Mouse (Mus musculus) forebrain, embryonic 12.5 days (tissue): Measurements from ENCODE around the gene Hist1h2br. TPM values are rescaled to one million over a fixed set of nuclear protein-coding genes. Genes with fewer than 3 reads are reported as not detected.
"Not testable (repeated sequence)": the region's sequence is repeated elsewhere in the genome, so short reads cannot be mapped to it uniquely, and the experiment has no call there.

Experiments
- ATAC-seq: fragments of 200-750 bp; cut with Nextera tagmentation; 2 replicates; pipeline ENCODE4 v1.8.0; 2017; ENCODE audit warnings: moderate TSS enrichment; ENCODE audit not compliant: low FRiP score
- H3K27ac ChIP-seq: fragments of 300-500 bp; sonication (generic); 2 replicates; pipeline ENCODE4 v1.5.1; 2016; ENCODE audit warnings: mild to moderate bottlenecking
- H3K27me3 ChIP-seq: fragments of 300-500 bp; sonication (generic); 2 replicates; pipeline ENCODE4 v1.6.1; 2016; ENCODE audit warnings: mild to moderate bottlenecking
- H3K36me3 ChIP-seq: fragments of 300-500 bp; sonication (generic); replicated peaks from 2 replicates; pipeline ENCODE4 v1.6.1; 2016; ENCODE audit warnings: mild to moderate bottlenecking
- H3K4me1 ChIP-seq: fragments of 300-500 bp; sonication (generic); 2 replicates; pipeline ENCODE4 v1.6.1; 2016
- H3K4me2 ChIP-seq: fragments of 300-500 bp; sonication (generic); 2 replicates; pipeline ENCODE4 v1.6.1; 2016; ENCODE audit warnings: mild to moderate bottlenecking, moderate library complexity
- H3K4me3 ChIP-seq: fragments of 300-500 bp; sonication (generic); replicated peaks from 2 replicates; pipeline ENCODE4 v1.5.1; 2016; ENCODE audit warnings: mild to moderate bottlenecking
- H3K9ac ChIP-seq: fragments of 300-500 bp; sonication (generic); 2 replicates; pipeline ENCODE4 v1.6.1; 2016; ENCODE audit warnings: mild to moderate bottlenecking
- H3K9me3 ChIP-seq: fragments of 300-500 bp; sonication (generic); 2 replicates; pipeline ENCODE4 v1.6.1; 2016
- WGBS: fragments of 180-500 bp; shearing (Covaris S2); methylation state at CpG from one replicate; pipeline ENCODE4 v1.1.7; 2016; 5-methylcytosine and 5-hydroxymethylcytosine counted together
- polyA plus RNA-seq: library from polyadenylated mRNA; unstranded; fragments of >200 nt; fragmentation: Nextera tagmentation; extraction: Ambion mirVana; gene quantifications from 2 replicates; pipeline ENCODE4 v1.2.1, GENCODE M21; 2016

The Hist1h2br gene
- 24.5 and 30.9 TPM in 2 replicates for polyA plus RNA-seq

GRCm38 (mm10) chr13:21833461-21833860 lies at the start of gene Hist1h2br, which contains the start of gene Hist1h2ap:
Hist1h2br (plus strand) TSS chr13:21833743.
Hist1h2ap (minus strand) TSS chr13:21833507.
- H3K36me3 ChIP-seq, H3K4me2 ChIP-seq, H3K27ac ChIP-seq, H3K9ac ChIP-seq, H3K27me3 ChIP-seq, H3K4me3 ChIP-seq, H3K4me1 ChIP-seq, H3K9me3 ChIP-seq: not testable (repeated sequence)
- peak; percentile 95 for ATAC-seq
- WGBS = no CpG with 5 or more reads among the region's 24 CpGs

GRCm38 (mm10) chr13:21784311-21784710 lies 49.2 kb upstream of the Hist1h2br start:
- no peaks in the 10 kb centered on the region for H3K36me3 ChIP-seq
- H3K4me2 ChIP-seq = peak overlapping the region; percentile 65
- no peaks in the 10 kb centered on the region for H3K9me3 ChIP-seq
- no peak for ATAC-seq
- H3K4me1 ChIP-seq = peaks cover 47% of the 10 kb centered on the region
- H3K4me3 ChIP-seq = no peak overlapping the region; the same call in 1 of the 2 replicates
- WGBS = 20% methylated on average over 6 of the region's 6 CpGs
- no peaks in the 10 kb centered on the region for H3K27me3 ChIP-seq
- peak overlapping the region; percentile 36 for H3K9ac ChIP-seq
- peak overlapping the region; percentile 93 for H3K27ac ChIP-seq

- Histone ChIP-seq H3K9me3 (no peaks in the 10 kb centered on the region), H3K27me3 (no peaks in the 10 kb centered on the region), H3K4me1 (peaks cover 39% of the 10 kb centered on the region), H3K4me3 (peak overlapping the region; percentile 37), H3K9ac (peak overlapping the region; percentile 58), H3K36me3 (no peaks in the 10 kb centered on the region), H3K27ac (peak overlapping the region; percentile 94), H3K4me2 (peak overlapping the region; percentile 53)
- WGBS = 3% methylated on average over 8 of the region's 8 CpGs
- ATAC-seq = no peak
Observed at GRCm38 (mm10) chr13:21786189-21786898, 47.2 kb upstream of the Hist1h2br start.

GRCm38 (mm10) chr13:21786899-21787629 lies 46.5 kb upstream of the Hist1h2br start, which contains the start of the genes Hist1h2an and Hist1h2bp:
Hist1h2an (minus strand) TSS chr13:21787218.
Hist1h2bp (plus strand) TSS chr13:21787461.
- not testable (repeated sequence) for H3K27me3 ChIP-seq

GRCm38 (mm10) chr13:21787760-21788593 lies 45.6 kb upstream of the Hist1h2br start:
- no peaks in the 10 kb centered on the region for H3K9me3 ChIP-seq
- H3K27me3 ChIP-seq = no peaks in the 10 kb centered on the region
- H3K4me3 ChIP-seq = peak overlapping the region; percentile 37
- no peaks in the 10 kb centered on the region for H3K36me3 ChIP-seq
- peak; percentile 14 for ATAC-seq
- peak overlapping the region; percentile 88 for H3K27ac ChIP-seq
- H3K4me2 ChIP-seq = peak overlapping the region; percentile 50
- peak overlapping the region; percentile 45; the same call in 1 of the 2 replicates for H3K9ac ChIP-seq
- 5% methylated on average over 17 of the region's 21 CpGs for WGBS
- peaks cover 32% of the 10 kb centered on the region for H3K4me1 ChIP-seq

More at GRCm38 (mm10) chr13:21786899-21787629, 46.5 kb upstream of the Hist1h2br start, which contains the start of the genes Hist1h2an and Hist1h2bp:
- H3K4me1 ChIP-seq = peaks cover 39% of the 10 kb centered on the region
- ATAC-seq = peak; percentile 95
- peak within 1 kb of the TSS; percentile 58 for H3K9ac ChIP-seq
- H3K36me3 ChIP-seq, H3K9me3 ChIP-seq: not testable (repeated sequence)
- peak within 1 kb of the TSS; percentile 53 for H3K4me2 ChIP-seq
- peak within 1 kb of the TSS; percentile 37 for H3K4me3 ChIP-seq
- WGBS = under 1% methylated on average over 38 of the region's 63 CpGs
- H3K27ac ChIP-seq = peak within 1 kb of the TSS; percentile 94

GRCm38 (mm10) chr13:21789925-21790324 lies 43.6 kb upstream of the Hist1h2br start:
- H3K27ac ChIP-seq = no peak overlapping the region
- no peaks in the 10 kb centered on the region for H3K27me3 ChIP-seq
- 54% methylated on average over 6 of the region's 6 CpGs for WGBS
- no peak overlapping the region for H3K4me3 ChIP-seq
- no peak overlapping the region for H3K4me2 ChIP-seq
- no peaks in the 10 kb centered on the region for H3K36me3 ChIP-seq
- H3K9ac ChIP-seq = no peak overlapping the region
- peaks cover 24% of the 10 kb centered on the region for H3K4me1 ChIP-seq
- ATAC-seq = no peak
- no peaks in the 10 kb centered on the region for H3K9me3 ChIP-seq

- Histone ChIP-seq H3K4me2 (peak overlapping the region; percentile 42), H3K9me3 (no peaks in the 10 kb centered on the region), H3K36me3 (no peaks in the 10 kb centered on the region), H3K9ac (peak overlapping the region; percentile 45), H3K4me3 (peak overlapping the region; percentile 11), H3K27ac (peak overlapping the region; percentile 36; the same call in 1 of the 2 replicates), H3K27me3 (no peaks in the 10 kb centered on the region), H3K4me1 (peaks cover 20% of the 10 kb centered on the region)
- no peak for ATAC-seq
- 5% methylated on average over 18 of the region's 18 CpGs for WGBS
Observed at GRCm38 (mm10) chr13:21790601-21791283, 42.8 kb upstream of the Hist1h2br start.

GRCm38 (mm10) chr13:21795584-21795983 lies 38.0 kb upstream of the Hist1h2br start:
- Histone ChIP-seq H3K9me3 (no peaks in the 10 kb centered on the region), H3K4me2 (no peak overlapping the region), H3K27ac (no peak overlapping the region), H3K4me3 (no peak overlapping the region), H3K36me3 (no peaks in the 10 kb centered on the region), H3K9ac (no peak overlapping the region), H3K4me1 (peaks cover 5% of the 10 kb centered on the region), H3K27me3 (no peaks in the 10 kb centered on the region)
- ATAC-seq = no peak
- 88% methylated on average over 7 of the region's 7 CpGs for WGBS

- H3K4me3 ChIP-seq, H3K27me3 ChIP-seq, H3K9ac ChIP-seq, H3K36me3 ChIP-seq, H3K9me3 ChIP-seq, ATAC-seq, H3K4me2 ChIP-seq, H3K27ac ChIP-seq, H3K4me1 ChIP-seq: not testable (repeated sequence)
Observed at GRCm38 (mm10) chr13:21797163-21797562, 36.4 kb upstream of the Hist1h2br start.

- not testable (repeated sequence) for H3K4me1 ChIP-seq, H3K36me3 ChIP-seq, H3K4me2 ChIP-seq, H3K9me3 ChIP-seq, H3K9ac ChIP-seq, H3K4me3 ChIP-seq, H3K27ac ChIP-seq, H3K27me3 ChIP-seq
- no CpG with 5 or more reads among the region's 4 CpGs for WGBS
- ATAC-seq = peak; percentile 85
Observed at GRCm38 (mm10) chr13:21803058-21803457, 30.5 kb upstream of the Hist1h2br start.

- not testable (repeated sequence) for H3K27ac ChIP-seq, H3K4me1 ChIP-seq, H3K36me3 ChIP-seq, H3K9ac ChIP-seq, H3K4me2 ChIP-seq, H3K9me3 ChIP-seq, H3K4me3 ChIP-seq, H3K27me3 ChIP-seq
- no CpG with 5 or more reads among the region's 23 CpGs for WGBS
- peak; percentile 97 for ATAC-seq
Observed at GRCm38 (mm10) chr13:21810073-21810472, 23.5 kb upstream of the Hist1h2br start, which contains the start of the genes Hist1h2bq and Hist1h2ao. Hist1h2bq (minus strand) TSS chr13:21810197. Hist1h2ao (plus strand) TSS chr13:21810465.
